Mouse (Mus musculus) T-cell, adult 2 months (primary cell): ENCODE results near the gene Cd69.

Experiments used
- DNase-seq: peaks from one replicate; pipeline ENCODE4 v3.0.0; 2022; ENCODE audit warnings: low spot score

Gene Cd69

DNA sequence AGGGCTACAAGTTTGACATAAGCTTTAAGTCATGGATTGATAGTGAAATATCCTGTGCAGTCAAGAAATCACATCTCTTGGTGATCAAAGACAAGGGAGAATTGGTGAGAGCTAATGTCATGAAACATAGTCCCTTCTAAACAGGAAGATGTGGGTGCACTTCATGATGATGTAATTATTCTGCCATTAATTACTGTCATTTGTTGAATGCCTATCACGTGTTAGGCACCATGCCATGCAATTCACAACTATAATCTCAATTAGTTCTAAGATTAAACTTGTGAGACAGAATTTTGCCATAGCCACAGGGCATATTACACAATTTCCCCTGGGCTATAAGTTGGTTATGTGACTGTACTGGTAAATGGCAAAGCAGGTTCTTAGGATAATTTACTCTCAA is 28.2 kb downstream of the Cd69 start:
- no peak for DNase-seq

GRCm38 (mm10) chr6:129245793-129246192 is 29.4 kb downstream of the Cd69 start:
- no peak for DNase-seq

DNA sequence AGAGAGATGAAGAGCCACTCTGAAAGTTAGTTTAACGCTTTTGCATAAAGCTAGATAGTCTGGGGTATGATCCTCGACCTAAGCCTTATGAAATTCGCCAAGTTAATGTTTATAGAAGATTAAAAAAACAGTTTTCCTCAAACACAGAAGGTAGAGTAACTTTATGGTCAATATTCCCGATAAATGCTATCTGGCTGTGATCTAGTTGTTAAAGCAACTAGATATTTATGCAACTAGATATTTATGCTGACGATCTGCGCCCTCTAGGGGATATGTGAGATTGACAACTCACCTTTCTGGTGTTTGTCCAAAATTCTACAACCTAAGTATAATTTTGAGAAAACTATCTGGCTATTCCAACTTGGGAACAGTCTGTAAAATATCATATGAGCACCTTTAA is 33.3 kb downstream of the Cd69 start:
- no peak for DNase-seq

- no peak for DNase-seq
Observed at GRCm38 (mm10) chr6:129241471-129241870, 33.8 kb downstream of the Cd69 start.

GRCm38 (mm10) chr6:129239564-129240248 is 35.5 kb downstream of the Cd69 start:
- no peak for DNase-seq

DNA sequence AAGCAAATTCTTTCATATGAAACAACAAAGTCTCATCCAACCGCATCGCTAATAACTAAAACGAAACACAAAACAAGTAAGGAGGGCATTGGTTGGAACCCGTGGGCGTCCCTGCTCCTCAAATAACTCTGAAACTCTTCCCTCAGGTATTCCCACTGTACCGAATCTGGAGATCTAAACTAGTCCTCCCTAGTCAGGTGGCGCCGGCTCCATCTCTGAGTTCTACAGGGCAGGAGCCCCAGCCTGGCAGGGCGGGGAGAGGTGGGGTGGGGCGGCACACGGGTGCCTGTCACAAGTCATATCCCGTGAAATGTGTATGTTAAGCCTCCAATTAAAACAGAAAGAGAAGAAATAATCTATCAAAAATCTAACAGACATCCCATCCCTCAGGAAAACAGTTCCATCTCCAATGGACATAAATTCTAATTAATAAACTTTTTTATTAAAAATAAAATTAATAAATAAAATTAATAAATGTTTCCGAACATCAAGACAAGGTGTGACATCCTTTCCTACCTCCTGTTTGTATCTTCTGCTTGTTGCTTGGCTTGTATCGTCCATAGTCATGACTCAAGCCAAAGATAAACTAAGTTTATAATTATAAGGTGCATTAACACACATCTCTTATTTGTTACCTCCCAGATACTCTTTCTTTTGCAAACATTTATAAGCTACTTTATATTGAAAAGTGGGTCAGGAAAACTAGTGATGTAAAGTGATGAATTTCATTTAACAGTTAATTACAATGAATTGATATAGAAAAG is 36.8 kb downstream of the Cd69 start:
- peak; percentile 79 for DNase-seq

- peak; percentile 90 for DNase-seq
Observed at GRCm38 (mm10) chr6:129237350-129238274, 37.6 kb downstream of the Cd69 start.

- peak; percentile 55 for DNase-seq
Observed at GRCm38 (mm10) chr6:129236652-129237342, 38.4 kb downstream of the Cd69 start.

GRCm38 (mm10) chr6:129235855-129236461 is 39.3 kb downstream of the Cd69 start:
- no peak for DNase-seq

DNA sequence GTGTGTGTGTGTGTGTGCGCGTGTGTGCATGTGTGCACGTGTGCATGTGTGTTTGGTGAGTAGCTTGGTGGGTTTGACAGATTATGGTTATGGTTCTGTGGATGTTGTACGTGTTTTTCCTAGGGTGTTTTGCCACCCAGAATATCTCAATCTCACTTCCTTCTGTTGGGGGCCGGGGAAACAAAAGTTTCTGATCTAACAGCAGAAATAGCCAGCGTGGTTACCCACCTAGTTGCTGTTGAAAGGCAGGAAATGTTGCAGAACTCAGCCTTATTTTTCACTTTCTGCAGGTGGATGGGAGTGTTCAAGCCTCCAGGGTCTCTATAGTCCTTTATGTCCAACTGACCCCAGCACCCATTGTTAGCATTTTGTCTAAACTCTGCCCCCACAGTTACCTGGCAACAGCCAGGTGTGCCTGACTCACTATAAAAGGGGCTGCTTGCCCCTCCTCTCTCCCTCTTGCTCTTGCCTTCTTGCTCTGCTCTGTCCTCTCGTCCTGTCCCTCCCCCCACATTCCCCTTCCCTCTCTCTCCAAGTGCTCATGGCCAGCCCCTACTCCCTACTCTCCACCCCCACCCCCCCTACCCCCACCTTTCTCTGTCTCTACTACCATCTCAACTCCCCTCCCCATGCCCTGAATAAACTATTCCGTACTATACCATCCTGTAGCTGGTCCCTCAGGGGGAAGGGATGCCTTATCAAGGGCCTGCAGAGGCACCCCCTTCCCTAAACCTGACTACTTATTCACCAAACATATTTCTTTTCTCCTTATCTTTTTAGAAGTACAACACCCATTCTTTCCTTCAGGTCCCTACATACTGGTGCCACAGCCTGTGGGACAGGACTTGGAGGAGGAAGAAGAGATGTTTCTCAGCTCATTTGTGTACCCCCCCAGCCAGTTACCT is 40.5 kb downstream of the Cd69 start:
- DNase-seq: peak; percentile 80

- DNase-seq: no peak
Observed at GRCm38 (mm10) chr6:129233955-129234369, 41.3 kb downstream of the Cd69 start.

- DNase-seq: no peak
Observed at GRCm38 (mm10) chr6:129233366-129233954, 41.8 kb downstream of the Cd69 start.

DNA sequence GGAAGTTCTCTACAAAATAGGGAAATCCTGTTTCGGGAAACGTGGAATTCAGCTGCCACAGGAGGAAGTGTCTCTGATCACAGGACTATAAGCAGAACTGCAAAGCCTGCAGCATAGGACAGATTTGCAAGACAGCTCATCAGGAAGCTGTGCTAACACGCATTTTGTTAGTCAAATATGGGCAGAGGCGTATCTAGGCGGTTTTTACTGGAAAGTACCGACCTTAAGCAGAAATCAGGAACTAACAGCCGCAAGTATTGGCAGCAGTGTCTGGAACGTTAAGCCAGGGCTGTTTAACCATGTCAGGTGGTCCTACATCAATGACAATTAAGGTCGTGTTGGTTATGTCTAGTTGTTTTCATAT is 42.4 kb downstream of the Cd69 start:
- DNase-seq: peak; percentile 86

DNA sequence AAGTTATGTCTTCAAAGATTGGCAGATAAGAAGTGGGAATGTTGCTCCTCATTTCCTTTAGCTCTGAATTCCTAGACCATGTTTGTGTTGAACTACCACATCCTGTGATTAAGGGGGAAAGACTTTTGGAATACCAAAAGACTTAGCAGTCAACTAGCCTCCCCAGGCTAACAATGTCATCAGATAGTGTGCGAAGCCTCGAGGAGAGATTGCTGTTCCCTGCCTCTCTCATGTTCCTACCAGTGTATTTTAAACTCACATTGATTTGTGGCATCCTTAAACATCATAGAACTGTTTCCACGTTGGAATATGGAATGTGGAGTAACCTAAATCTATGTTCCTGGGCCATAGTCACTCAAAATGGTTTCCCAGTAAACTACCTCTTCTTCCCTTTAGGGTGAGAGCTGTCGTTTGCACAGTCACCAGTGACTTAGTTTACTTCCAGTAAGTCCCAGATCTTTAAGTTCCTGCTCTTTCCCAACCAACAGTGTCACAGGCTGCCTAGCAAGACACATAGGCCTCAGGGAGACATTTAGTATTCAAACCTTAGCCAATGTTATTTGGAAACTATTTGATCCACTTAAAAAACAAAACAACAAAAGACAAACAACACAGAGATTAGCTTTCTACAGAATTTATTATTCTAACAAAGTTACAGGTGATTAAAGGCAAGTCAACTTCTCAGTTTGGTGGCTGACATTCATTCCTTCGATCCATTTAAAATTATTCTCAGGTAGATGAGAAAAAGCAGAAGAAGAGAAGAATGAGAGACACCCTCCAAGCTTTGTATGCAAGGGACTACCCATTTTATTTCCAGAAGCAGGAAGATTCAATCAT is 43.0 kb downstream of the Cd69 start:
- DNase-seq: no peak

- DNase-seq: no peak
Observed at GRCm38 (mm10) chr6:129229774-129230578, 45.3 kb downstream of the Cd69 start.

DNA sequence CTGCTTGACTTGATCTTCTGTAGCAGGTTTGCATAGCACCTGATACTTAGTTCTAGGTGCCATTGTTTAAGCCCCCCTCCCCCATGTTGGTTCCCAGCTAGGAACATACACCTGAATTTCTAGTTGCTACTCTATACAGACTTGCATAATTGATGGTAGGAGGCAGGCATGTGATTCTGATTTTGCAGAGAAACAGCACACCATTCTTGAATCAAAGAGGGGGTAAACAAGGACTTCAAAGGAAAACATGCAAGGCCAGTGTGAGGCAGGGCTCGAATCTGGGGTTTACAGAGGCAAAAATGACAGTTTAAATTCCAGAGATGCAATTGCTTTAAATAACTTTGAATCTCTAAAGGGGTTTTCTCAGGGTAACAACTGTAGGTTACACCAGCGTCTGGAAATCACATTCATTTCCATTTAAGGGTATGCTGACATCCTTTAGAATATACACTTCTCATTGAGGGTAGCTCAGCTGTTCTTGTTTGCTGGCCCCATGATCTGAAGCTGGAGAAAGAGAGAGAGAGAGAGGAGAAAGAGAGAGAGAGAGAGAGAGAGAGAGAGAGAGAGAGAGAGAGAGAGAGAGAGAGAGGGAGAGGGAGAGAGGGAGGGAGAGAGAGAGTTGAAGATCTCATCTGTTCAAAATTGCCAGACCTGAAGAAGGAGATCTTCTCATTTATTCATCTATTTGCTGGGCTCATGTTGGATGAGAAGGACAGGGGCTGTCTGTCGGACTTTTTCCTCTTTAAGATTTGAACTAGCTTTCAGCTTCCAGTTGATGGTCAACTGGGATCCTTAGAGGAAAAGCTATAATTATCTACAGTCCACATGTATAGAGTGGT is 46.1 kb downstream of the Cd69 start:
- peak; percentile 47 for DNase-seq

GRCm38 (mm10) chr6:129225078-129225477 is 50.2 kb downstream of the Cd69 start:
- DNase-seq: no peak
